Mouse (Mus musculus) limb, embryonic 15.5 days (tissue): ENCODE data around the gene Gm527. TPM values are rescaled to one million over a fixed set of nuclear protein-coding genes. Genes with fewer than 3 reads are reported as not detected.

ENCODE experiments used
- ATAC-seq: fragments of 200-750 bp; cut with Nextera tagmentation; 2 replicates; pipeline ENCODE4 v1.8.0; 2017; ENCODE audit warnings: low read depth, moderate TSS enrichment; ENCODE audit not compliant: insufficient number of reproducible peaks, low FRiP score, low TSS enrichment
- H3K27ac ChIP-seq: fragments of 300-500 bp; sonication (generic); 2 replicates; pipeline ENCODE4 v1.5.1; 2015; ENCODE audit warnings: moderate library complexity, mild to moderate bottlenecking, inconsistent platforms
- H3K27me3 ChIP-seq: fragments of 300-500 bp; sonication (generic); 2 replicates; pipeline ENCODE4 v1.6.1; 2015; ENCODE audit warnings: inconsistent platforms
- H3K36me3 ChIP-seq: fragments of 300-500 bp; sonication (generic); 2 replicates; pipeline ENCODE4 v1.6.1; 2015; ENCODE audit warnings: inconsistent platforms
- H3K4me1 ChIP-seq: fragments of 300-500 bp; sonication (generic); 2 replicates; pipeline ENCODE4 v1.6.1; 2015; ENCODE audit warnings: inconsistent platforms
- H3K4me2 ChIP-seq: fragments of 300-500 bp; sonication (generic); 2 replicates; pipeline ENCODE4 v1.6.1; 2015; ENCODE audit warnings: mild to moderate bottlenecking, inconsistent platforms
- H3K4me3 ChIP-seq: fragments of 300-500 bp; sonication (generic); 2 replicates; pipeline ENCODE4 v1.5.1; 2015; ENCODE audit warnings: mild to moderate bottlenecking, inconsistent platforms
- H3K9ac ChIP-seq: fragments of 300-500 bp; sonication (generic); 2 replicates; pipeline ENCODE4 v1.6.1; 2015; ENCODE audit warnings: inconsistent platforms
- H3K9me3 ChIP-seq: fragments of 300-500 bp; sonication (generic); 2 replicates; pipeline ENCODE4 v1.6.1; 2016; ENCODE audit warnings: inconsistent platforms
- WGBS: fragments of 180-500 bp; shearing (Covaris S2); methylation state at CpG from one replicate; pipeline ENCODE4 v1.1.7; 2015; 5-methylcytosine and 5-hydroxymethylcytosine counted together
- polyA plus RNA-seq: library from polyadenylated mRNA; unstranded; fragments of >200 nt; fragmentation: Nextera tagmentation; extraction: Ambion mirVana; gene quantifications from 2 replicates; pipeline ENCODE4 v1.2.1, GENCODE M21; 2015

Gene Gm527
- polyA plus RNA-seq, result 2.0 and 3.1 TPM in 2 replicates

- peak; percentile 100 for ATAC-seq
- WGBS, result under 1% methylated on average over 69 of the region's 93 CpGs
Observed at GRCm38 (mm10) chr12:64917578-64918471, at the start of gene Gm527. TSS of gene Gm527 (plus strand) at chr12:64917906.

GRCm38 (mm10) chr12:64871103-64871502, 46.6 kb upstream of the Gm527 start:
- Histone ChIP-seq H3K4me1 (no peaks in the 10 kb centered on the region), H3K27ac (no peak overlapping the region), H3K27me3 (no peaks in the 10 kb centered on the region), H3K4me2 (no peak overlapping the region), H3K9me3 (no peaks in the 10 kb centered on the region), H3K4me3 (no peak overlapping the region), H3K36me3 (no peaks in the 10 kb centered on the region), H3K9ac (no peak overlapping the region)
- ATAC-seq, result no peak
- WGBS, result 40% methylated on average over 4 of the region's 4 CpGs

More at GRCm38 (mm10) chr12:64917578-64918471, at the start of gene Gm527:
- Histone ChIP-seq H3K9me3 (no peaks in the 10 kb centered on the region), H3K4me3 (peak within 1 kb of the TSS; percentile 83), H3K36me3 (no peaks in the 10 kb centered on the region), H3K9ac (peak within 1 kb of the TSS; percentile 88), H3K4me1 (0 out of 2 replicates have a peak, but pooled peaks cover 2% of the 10 kb centered on the region), H3K4me2 (peak within 1 kb of the TSS; percentile 73), H3K27ac (peak within 1 kb of the TSS; percentile 78), H3K27me3 (no peaks in the 10 kb centered on the region)

GRCm38 (mm10) chr12:64897060-64897730, 20.5 kb upstream of the Gm527 start:
- Histone ChIP-seq H3K4me1 (peaks cover 2% of the 10 kb centered on the region; the same call in 1 of the 2 replicates), H3K27me3 (no peaks in the 10 kb centered on the region), H3K9me3 (no peaks in the 10 kb centered on the region), H3K4me2 (no peak overlapping the region), H3K9ac (no peak overlapping the region), H3K4me3 (no peak overlapping the region), H3K27ac (no peak overlapping the region), H3K36me3 (no peaks in the 10 kb centered on the region)
- ATAC-seq, result no peak
- 40% methylated on average over 4 of the region's 4 CpGs for WGBS

- Histone ChIP-seq H3K4me2 (no peak overlapping the region; the same call in 1 of the 2 replicates), H3K27me3 (no peaks in the 10 kb centered on the region), H3K36me3 (no peaks in the 10 kb centered on the region), H3K4me3 (no peak overlapping the region), H3K4me1 (peaks cover 18% of the 10 kb centered on the region; the same call in 1 of the 2 replicates), H3K9me3 (no peaks in the 10 kb centered on the region), H3K27ac (peak overlapping the region; percentile 22; the same call in 1 of the 2 replicates), H3K9ac (no peak overlapping the region)
- peak; percentile 77; the same call in 1 of the 2 replicates for ATAC-seq
- 7% methylated on average over 8 of the region's 8 CpGs for WGBS
Observed at GRCm38 (mm10) chr12:64902506-64902905, 15.2 kb upstream of the Gm527 start.

GRCm38 (mm10) chr12:64903186-64903585, 14.5 kb upstream of the Gm527 start:
- no peak for ATAC-seq
- H3K27me3 ChIP-seq, result no peaks in the 10 kb centered on the region
- no peaks in the 10 kb centered on the region for H3K9me3 ChIP-seq
- no peak overlapping the region for H3K9ac ChIP-seq
- peaks cover 18% of the 10 kb centered on the region; the same call in 1 of the 2 replicates for H3K4me1 ChIP-seq
- H3K4me2 ChIP-seq, result no peak overlapping the region
- peak overlapping the region; percentile 22; the same call in 1 of the 2 replicates for H3K27ac ChIP-seq
- H3K36me3 ChIP-seq, result no peaks in the 10 kb centered on the region
- no peak overlapping the region for H3K4me3 ChIP-seq
- WGBS, result 40% methylated on average over 8 of the region's 8 CpGs

GRCm38 (mm10) chr12:64912996-64913395, 4.7 kb upstream of the Gm527 start:
- no peak for ATAC-seq
- H3K27ac ChIP-seq, result no peak overlapping the region

GRCm38 (mm10) chr12:64916735-64917134, 971 bp upstream of the Gm527 start:
- H3K9ac ChIP-seq, result no peak overlapping the region
- H3K27ac ChIP-seq, result no peak overlapping the region
- H3K4me2 ChIP-seq, result no peak overlapping the region
- H3K4me1 ChIP-seq, result 0 out of 2 replicates have a peak, but pooled peaks cover 2% of the 10 kb centered on the region
- no peaks in the 10 kb centered on the region for H3K36me3 ChIP-seq
- no peak for ATAC-seq
- H3K4me3 ChIP-seq, result no peak overlapping the region
- H3K9me3 ChIP-seq, result no peaks in the 10 kb centered on the region
- no peaks in the 10 kb centered on the region for H3K27me3 ChIP-seq

More at GRCm38 (mm10) chr12:64912996-64913395, 4.7 kb upstream of the Gm527 start:
- no peaks in the 10 kb centered on the region for H3K4me1 ChIP-seq
- WGBS, result 62% methylated on average over 6 of the region's 6 CpGs
- H3K9me3 ChIP-seq, result no peaks in the 10 kb centered on the region
- H3K27me3 ChIP-seq, result no peaks in the 10 kb centered on the region
- H3K4me2 ChIP-seq, result no peak overlapping the region
- H3K9ac ChIP-seq, result no peak overlapping the region
- H3K36me3 ChIP-seq, result no peaks in the 10 kb centered on the region
- H3K4me3 ChIP-seq, result no peak overlapping the region

GRCm38 (mm10) chr12:64937493-64937892, 19.8 kb downstream of the Gm527 start:
- WGBS, result 89% methylated on average over 2 of the region's 2 CpGs
- Histone ChIP-seq H3K4me3 (no peak overlapping the region), H3K36me3 (peaks cover 6% of the 10 kb centered on the region; the same call in 1 of the 2 replicates), H3K9me3 (no peaks in the 10 kb centered on the region), H3K27ac (no peak overlapping the region), H3K4me2 (no peak overlapping the region), H3K9ac (no peak overlapping the region), H3K27me3 (no peaks in the 10 kb centered on the region), H3K4me1 (no peaks in the 10 kb centered on the region)
- no peak for ATAC-seq

- H3K36me3 ChIP-seq, result no peaks in the 10 kb centered on the region
- peaks cover 20% of the 10 kb centered on the region; the same call in 1 of the 2 replicates for H3K4me1 ChIP-seq
- no peak overlapping the region for H3K27ac ChIP-seq
- ATAC-seq, result no peak
- peak overlapping the region; percentile 77 for H3K4me3 ChIP-seq
- peak overlapping the region; percentile 45; the same call in 1 of the 2 replicates for H3K9ac ChIP-seq
- H3K9me3 ChIP-seq, result no peaks in the 10 kb centered on the region
- H3K4me2 ChIP-seq, result peak overlapping the region; percentile 74
- H3K27me3 ChIP-seq, result no peaks in the 10 kb centered on the region
- 16% methylated on average over 4 of the region's 4 CpGs for WGBS
Observed at GRCm38 (mm10) chr12:64964560-64964959, 46.9 kb downstream of the Gm527 start.

GRCm38 (mm10) chr12:64965124-64966026, 47.7 kb downstream of the Gm527 start, which contains the start of the genes Klhl28 and Togaram1:
TSS of gene Klhl28 (minus strand) at chr12:64965534.
TSS of gene Togaram1 (plus strand) at chr12:64965804.
- WGBS, result under 1% methylated on average over 45 of the region's 45 CpGs
- Histone ChIP-seq H3K27me3 (no peaks in the 10 kb centered on the region), H3K9me3 (no peaks in the 10 kb centered on the region), H3K27ac (peak within 1 kb of the TSS; percentile 91), H3K4me3 (peak within 1 kb of the TSS; percentile 77), H3K9ac (peak within 1 kb of the TSS; percentile 81), H3K4me1 (peaks cover 21% of the 10 kb centered on the region; the same call in 1 of the 2 replicates), H3K36me3 (no peaks in the 10 kb centered on the region), H3K4me2 (peak within 1 kb of the TSS; percentile 74)
- peak; percentile 100 for ATAC-seq
